Mouse (Mus musculus): Measurements from ENCODE around the gene C1qtnf6.

C1qtnf6 gene

GRCm38 (mm10) chr15:78530671-78531450, at the start of gene C1qtnf6:
TSS of gene C1qtnf6 (minus strand) at chr15:78531416.
- no peak for DNase-seq (ENCODE audit: low spot score in 2 of 2)

- no peak for DNase-seq (ENCODE audit: low spot score in 2 of 2)
These were observed 45.1 kb upstream of the C1qtnf6 start for GRCm38 (mm10) chr15:78576284-78576810.

DNA sequence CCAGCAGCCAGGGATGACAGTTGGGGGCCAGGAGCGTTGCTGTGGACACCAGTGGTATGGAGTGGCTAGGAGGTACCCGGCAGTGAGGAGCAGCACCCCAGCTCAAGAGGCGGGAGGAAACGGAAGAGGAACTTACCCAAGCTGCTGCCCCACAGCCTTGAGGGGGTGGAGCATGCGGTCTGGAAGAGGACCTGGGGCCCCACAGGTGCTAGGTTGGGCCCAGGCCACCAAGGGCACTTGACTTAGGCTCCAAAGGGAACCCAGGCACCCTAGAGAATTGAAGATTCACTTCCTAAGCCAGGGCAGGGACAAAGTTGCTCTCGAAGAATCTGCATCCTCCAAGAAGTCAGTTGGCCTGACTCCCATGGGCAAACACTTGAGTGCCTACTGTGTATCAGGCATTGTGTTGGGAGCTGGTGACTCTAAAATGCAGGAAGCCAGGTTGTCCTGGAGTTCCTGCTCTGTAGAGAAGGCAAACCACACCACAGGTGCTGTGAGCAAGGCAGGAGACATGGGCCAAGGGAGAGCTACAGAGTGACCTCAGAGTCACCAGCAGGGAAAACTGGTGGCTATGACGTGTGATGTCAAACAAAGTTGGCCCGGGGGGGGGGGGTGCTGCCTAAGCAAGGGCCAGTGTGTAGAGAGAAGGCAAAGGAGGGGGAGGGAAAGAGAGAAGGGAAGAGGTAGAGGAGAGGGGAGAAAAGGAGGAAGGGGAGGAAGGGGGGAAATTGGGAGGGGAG, 41.6 kb upstream of the C1qtnf6 start, which contains the start of gene Rac2:
Gene Rac2, minus strand, starts transcription at position 126 of the 740 bp plus-strand sequence.
- peak; percentile 92 to 93 for DNase-seq (ENCODE audit: low spot score in 2 of 2)

- DNase-seq (ENCODE audit: low spot score in 2 of 2) = no peak
These were observed 41.0 kb upstream of the C1qtnf6 start for GRCm38 (mm10) chr15:78572270-78572600.

- peak; percentile 93 for DNase-seq (ENCODE audit: low spot score in 2 of 2)
These were observed 40.5 kb upstream of the C1qtnf6 start for GRCm38 (mm10) chr15:78571554-78572269.

DNA sequence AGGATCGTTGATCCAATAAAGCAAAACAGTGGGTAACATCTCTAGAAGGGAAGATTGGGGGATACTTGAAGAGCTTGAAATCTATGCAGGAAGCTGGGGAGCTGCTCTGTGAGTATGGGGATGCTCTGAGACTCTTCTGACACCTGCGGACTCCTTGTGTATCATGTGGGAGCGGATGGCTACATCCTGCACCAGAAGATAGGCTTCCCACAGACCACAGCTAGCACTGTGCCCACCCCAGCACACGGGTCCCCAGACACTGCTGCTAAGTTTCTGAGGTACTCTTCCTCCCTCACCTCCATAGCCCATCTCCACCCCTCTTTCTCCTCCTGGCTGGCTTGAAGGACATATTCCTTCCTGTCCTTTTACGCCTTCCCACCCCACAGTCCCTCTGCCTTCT, 39.0 kb upstream of the C1qtnf6 start:
- DNase-seq (ENCODE audit: low spot score in 2 of 2) = no peak

DNA sequence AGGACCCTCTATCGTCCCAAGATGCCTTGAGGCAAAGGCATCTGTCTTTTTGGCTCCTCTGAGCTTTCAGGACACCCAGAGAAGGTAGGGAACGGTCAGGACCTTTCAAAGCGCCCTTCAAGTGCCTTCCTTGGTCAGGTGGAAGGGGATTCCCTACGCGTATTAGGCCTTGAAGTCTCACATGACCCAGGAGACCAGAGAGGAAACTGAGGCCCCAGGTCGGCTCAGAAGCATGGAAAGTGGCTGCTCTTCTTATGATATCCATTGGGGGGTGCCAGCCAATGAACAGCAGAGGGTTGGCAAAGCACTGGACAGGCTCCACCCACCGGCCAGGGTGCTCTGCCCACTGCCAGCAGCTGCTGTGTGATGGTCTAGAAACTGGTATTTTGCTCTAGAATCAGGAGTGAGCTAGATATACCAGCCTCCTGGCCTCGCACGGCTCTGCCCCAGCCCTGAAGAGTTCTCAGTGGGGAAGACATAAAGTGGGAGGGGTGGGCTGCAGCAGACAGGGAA, 36.4 kb upstream of the C1qtnf6 start:
- DNase-seq (ENCODE audit: low spot score in 2 of 2) = no peak

- DNase-seq (ENCODE audit: low spot score in 2 of 2) = no peak
These were observed 33.7 kb upstream of the C1qtnf6 start for GRCm38 (mm10) chr15:78564764-78565435.

DNA sequence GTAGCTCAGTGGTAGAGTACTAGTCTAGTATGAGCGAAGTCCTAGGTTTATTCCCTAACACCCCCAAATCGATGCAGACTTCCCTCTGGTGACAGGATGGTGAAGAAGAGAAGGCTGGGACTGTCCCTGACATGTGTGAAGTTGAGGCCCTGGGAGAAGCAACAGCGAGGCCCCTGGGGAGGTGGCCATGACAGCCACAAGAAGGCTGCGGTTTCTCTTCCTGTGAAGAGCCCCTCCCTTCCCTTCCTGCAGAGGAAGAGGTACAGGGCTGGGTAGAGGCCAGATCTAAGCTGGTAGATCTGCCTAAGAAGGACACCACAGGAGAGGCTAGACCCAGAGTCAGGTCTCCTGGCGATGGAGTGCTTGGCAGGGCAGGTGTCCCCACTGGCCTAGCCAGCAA, 32.7 kb upstream of the C1qtnf6 start:
- DNase-seq (ENCODE audit: low spot score in 2 of 2) = peak; percentile 90 to 91

DNA sequence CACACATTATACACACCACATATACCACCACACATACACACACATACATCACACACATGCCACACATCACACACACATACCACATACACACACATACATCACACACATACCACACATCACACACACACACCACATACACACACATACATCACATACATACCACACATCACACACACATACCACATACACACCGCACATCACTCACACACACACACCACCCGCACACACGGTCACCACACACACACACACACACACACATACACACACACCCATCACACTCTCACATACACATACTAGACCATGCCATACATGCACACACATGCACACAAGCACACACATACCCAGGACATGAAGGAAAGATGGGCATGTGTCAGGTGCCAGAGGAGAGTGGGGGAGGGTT, 32.1 kb upstream of the C1qtnf6 start:
- no peak for DNase-seq (ENCODE audit: low spot score in 2 of 2)

GRCm38 (mm10) chr15:78559141-78559979, 28.1 kb upstream of the C1qtnf6 start:
- DNase-seq (ENCODE audit: low spot score in 2 of 2) = no peak

DNA sequence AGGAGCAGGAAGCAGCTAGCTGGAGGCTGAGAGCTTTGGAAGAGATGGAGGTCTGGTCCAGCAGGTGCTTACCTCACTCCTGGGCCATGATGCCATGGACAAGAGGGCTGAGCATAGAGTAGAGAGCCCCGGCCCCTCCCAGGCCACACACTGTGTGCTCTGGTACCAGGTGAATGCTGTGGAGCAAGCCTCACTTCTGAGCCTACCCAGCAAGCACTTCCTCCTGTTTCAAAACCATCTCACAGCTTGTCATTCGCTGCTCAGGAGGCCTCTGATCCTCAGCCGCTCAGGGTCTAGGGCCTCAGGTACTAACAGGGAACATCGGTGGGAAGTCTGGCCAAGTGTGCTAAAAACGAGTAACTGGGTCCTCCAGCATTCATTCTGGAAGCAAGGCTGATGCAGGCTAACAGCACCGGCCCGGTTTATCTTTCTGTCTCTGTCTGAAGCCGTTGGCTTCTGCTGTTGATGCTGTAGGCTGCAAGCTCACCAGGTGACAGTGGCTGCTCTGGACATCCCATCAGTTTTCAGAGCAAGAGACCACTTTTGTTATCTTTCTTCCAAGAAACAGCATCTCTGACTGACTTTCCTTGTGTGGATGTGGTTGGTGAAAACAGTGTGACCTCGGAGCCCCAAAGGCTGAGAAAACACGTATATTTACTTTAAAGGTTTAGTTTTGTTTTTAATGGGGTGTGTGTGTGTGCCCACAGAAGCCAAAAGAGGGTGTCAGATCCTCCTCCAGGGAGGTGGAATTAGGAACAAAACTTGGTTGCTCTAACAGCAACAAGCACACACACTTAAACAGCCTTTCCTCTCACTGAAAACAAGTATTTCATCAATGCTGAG, 26.7 kb upstream of the C1qtnf6 start:
- no peak for DNase-seq (ENCODE audit: low spot score in 2 of 2)

- DNase-seq (ENCODE audit: low spot score in 2 of 2) = no peak
These were observed 23.5 kb upstream of the C1qtnf6 start for GRCm38 (mm10) chr15:78554545-78555313.

DNA sequence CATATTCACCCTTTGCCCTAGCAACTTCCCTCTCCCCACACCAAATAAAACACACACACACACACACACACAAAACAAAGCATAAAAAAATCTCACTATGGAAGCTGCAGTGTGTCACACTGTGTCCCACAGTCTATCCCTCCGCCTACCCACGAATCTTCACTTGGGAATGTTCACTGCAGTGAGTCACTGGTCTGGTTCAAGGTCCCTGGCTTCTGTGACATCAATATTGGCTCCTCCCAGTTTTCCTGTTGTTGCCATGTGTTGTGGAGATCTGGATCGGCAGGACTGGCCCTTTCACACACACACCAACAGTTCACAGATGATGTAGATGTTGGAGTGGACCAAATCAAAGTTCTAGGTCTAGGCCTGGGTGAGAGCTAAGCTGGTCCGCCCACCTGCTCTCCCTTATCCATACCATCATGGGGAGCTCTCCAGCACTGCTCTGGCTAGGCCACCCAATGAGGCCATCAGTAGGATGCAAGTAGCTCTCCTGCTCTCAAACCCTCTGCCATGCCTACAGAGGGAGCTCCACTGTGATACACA, 18.0 kb upstream of the C1qtnf6 start:
- no peak for DNase-seq (ENCODE audit: low spot score in 2 of 2)

DNA sequence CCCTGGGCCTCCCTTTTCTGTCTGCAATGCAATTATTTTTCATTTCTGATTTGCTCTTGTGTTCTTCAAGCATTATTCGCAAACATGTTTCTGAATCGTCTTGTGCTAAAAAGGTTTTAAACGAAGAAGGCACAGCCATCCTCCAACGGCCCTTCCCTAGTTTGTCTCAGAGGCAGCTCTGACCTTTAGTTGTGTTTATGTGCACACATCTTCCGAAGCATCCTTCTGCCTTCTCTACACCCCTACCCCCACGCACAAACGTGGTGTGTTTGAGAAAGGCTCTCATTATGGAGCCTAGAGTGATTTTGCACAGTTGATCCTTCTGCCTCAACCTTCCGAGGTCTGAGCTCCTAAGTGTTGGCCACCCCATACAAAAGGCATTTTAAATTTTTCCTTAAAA, 17.5 kb upstream of the C1qtnf6 start:
- no peak for DNase-seq (ENCODE audit: low spot score in 2 of 2)

DNA sequence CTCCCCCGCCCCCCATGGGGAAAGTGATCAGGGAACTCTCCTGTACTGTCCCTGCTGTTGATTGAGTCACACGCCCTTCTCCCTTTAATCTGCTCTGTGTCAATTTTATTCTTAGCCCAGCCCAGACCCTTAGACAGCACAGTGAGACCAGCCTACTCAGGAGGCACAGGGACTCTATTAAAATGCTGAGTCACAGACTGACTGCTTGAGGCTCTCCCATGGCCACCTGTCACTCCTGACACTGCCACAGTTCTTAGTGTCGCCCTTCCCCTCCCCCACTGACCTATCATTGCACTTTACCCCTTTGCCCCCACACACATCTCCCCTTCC, 17.1 kb upstream of the C1qtnf6 start:
- no peak for DNase-seq (ENCODE audit: low spot score in 2 of 2)

GRCm38 (mm10) chr15:78547415-78548335, 16.5 kb upstream of the C1qtnf6 start:
- DNase-seq (ENCODE audit: low spot score in 2 of 2) = peak in 1 of 2 experiments; percentile 50

DNA sequence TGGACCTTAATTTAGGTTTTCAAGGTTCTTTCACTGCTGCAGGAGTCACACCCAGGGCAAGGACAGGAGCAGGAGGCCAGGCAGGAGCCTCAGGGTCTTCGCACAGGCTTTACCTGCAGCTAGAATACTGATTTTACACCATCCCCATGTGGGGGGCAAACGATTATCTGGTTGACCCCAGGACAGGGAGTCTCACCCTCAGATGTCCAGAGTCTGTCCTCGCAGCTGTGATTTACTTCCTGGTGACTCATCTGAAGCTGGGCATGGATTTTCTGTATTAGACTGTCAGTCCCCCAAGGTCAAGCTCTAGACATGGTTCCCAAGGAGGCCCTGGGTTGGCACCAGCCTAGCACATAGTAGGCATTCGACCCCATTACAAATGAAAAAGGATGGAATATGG, 14.8 kb upstream of the C1qtnf6 start:
- no peak for DNase-seq (ENCODE audit: low spot score in 2 of 2)
